Mouse (Mus musculus) neural tube, embryonic 14.5 days (tissue): ENCODE data around the gene Ifna14. TPM values are rescaled to one million over a fixed set of nuclear protein-coding genes. Genes with fewer than 3 reads are reported as not detected.

Experiments used
- ATAC-seq: fragments of 200-750 bp; cut with Nextera tagmentation; 2 replicates; pipeline ENCODE4 v1.8.0; 2017; ENCODE audit warnings: low read depth, mild to moderate bottlenecking, moderate TSS enrichment, moderate library complexity
- H3K27ac ChIP-seq: fragments of 300-500 bp; sonication (generic); 2 replicates; pipeline ENCODE4 v1.5.1; 2014; ENCODE audit warnings: low read depth, mild to moderate bottlenecking, control low read depth, low read length, moderate library complexity, mixed read lengths
- H3K27me3 ChIP-seq: fragments of 300-500 bp; sonication (generic); 2 replicates; pipeline ENCODE4 v1.6.1; 2014; ENCODE audit warnings: low read length; ENCODE audit not compliant: control insufficient read depth, insufficient read depth
- H3K36me3 ChIP-seq: fragments of 300-500 bp; sonication (generic); 2 replicates; pipeline ENCODE4 v1.6.1; 2014; ENCODE audit warnings: low read length, mixed read lengths; ENCODE audit not compliant: control insufficient read depth, insufficient read depth
- H3K4me1 ChIP-seq: fragments of 300-500 bp; sonication (generic); 2 replicates; pipeline ENCODE4 v1.6.1; 2014; ENCODE audit warnings: low read length; ENCODE audit not compliant: control insufficient read depth, insufficient read depth
- H3K4me2 ChIP-seq: fragments of 300-500 bp; sonication (generic); 2 replicates; pipeline ENCODE4 v1.6.1; 2014; ENCODE audit warnings: mild to moderate bottlenecking, low read depth, low read length, control low read depth
- H3K4me3 ChIP-seq: fragments of 300-500 bp; sonication (generic); 2 replicates; pipeline ENCODE4 v1.5.1; 2014; ENCODE audit warnings: low read depth, low read length, control low read depth, mixed read lengths
- H3K9ac ChIP-seq: fragments of 300-500 bp; sonication (generic); replicated peaks from 2 replicates; pipeline ENCODE4 v1.6.1; 2014; ENCODE audit warnings: low read depth, mild to moderate bottlenecking, control low read depth, low read length, mixed read lengths
- H3K9me3 ChIP-seq: fragments of 300-500 bp; sonication (generic); 2 replicates; pipeline ENCODE4 v1.6.1; 2016; ENCODE audit warnings: low read length; ENCODE audit not compliant: control insufficient read depth
- WGBS: fragments of 180-500 bp; shearing (Covaris S2); extraction: QIAGEN DNeasy Blood & Tissue Kit; methylation state at CpG from one replicate; pipeline ENCODE4 v1.1.7; 2014; 5-methylcytosine and 5-hydroxymethylcytosine counted together
- polyA plus RNA-seq: library from polyadenylated mRNA; unstranded; fragments of >200 nt; fragmentation: Nextera tagmentation; extraction: Ambion mirVana; gene quantifications from 2 replicates; pipeline ENCODE4 v1.2.1, GENCODE M21; 2014

Ifna14 gene
- polyA plus RNA-seq, 1 experiment from 2014 or later = not detected

GRCm38 (mm10) chr4:88522674-88523073 is 48.9 kb downstream of the Ifna14 start, which contains the start of gene Ifnb1:
Ifnb1 (minus strand) TSS chr4:88522774.
- Histone ChIP-seq H3K27ac (no peak within 1 kb of the TSS), H3K4me3 (no peak within 1 kb of the TSS), H3K36me3 (no peaks in the 10 kb centered on the region), H3K9ac (no peak within 1 kb of the TSS), H3K4me1 (no peaks in the 10 kb centered on the region), H3K4me2 (no peak within 1 kb of the TSS), H3K9me3 (no peaks in the 10 kb centered on the region), H3K27me3 (no peaks in the 10 kb centered on the region)
- no peak for ATAC-seq
- 85% methylated on average over 4 of the region's 4 CpGs for WGBS

Other genes starting within 250 kb of the Ifna14 start
- gene Hacd4, start 132.9 kb downstream of the Ifna14 start, polyA plus RNA-seq = 2.2 and 6.4 TPM in 2 replicates
- not detected in 2 replicates for gene Ifnb1, start 49.0 kb downstream of the Ifna14 start, polyA plus RNA-seq
- gene Ifna15, start 13.6 kb downstream of the Ifna14 start, polyA plus RNA-seq = not detected in 2 replicates
- not detected in 2 replicates for gene Ifna9, start 20.6 kb upstream of the Ifna14 start, polyA plus RNA-seq
- not detected in 2 replicates for gene Ifna12, start 31.6 kb upstream of the Ifna14 start, polyA plus RNA-seq
- not detected in 2 replicates for gene C87499, start 62.6 kb upstream of the Ifna14 start, polyA plus RNA-seq
- not detected in 2 replicates for gene Ifna13, start 72.7 kb upstream of the Ifna14 start, polyA plus RNA-seq
- not detected in 2 replicates for gene Ifna16, start 105.1 kb upstream of the Ifna14 start, polyA plus RNA-seq
- gene Ifna2, start 112.1 kb upstream of the Ifna14 start, polyA plus RNA-seq = not detected in 2 replicates
- gene Ifnab, start 119.6 kb upstream of the Ifna14 start, polyA plus RNA-seq = not detected in 2 replicates
- 1.6 and 2.6 TPM in 2 replicates for gene Gm26566, start 150.0 kb upstream of the Ifna14 start, polyA plus RNA-seq
- 129 and 164 TPM in 2 replicates for gene Klhl9, start 150.7 kb upstream of the Ifna14 start, polyA plus RNA-seq
- not detected in 2 replicates for gene Gm13271, start 183.1 kb upstream of the Ifna14 start, polyA plus RNA-seq
- gene Gm13283, start 188.3 kb upstream of the Ifna14 start, polyA plus RNA-seq = not detected in 2 replicates
- not detected in 2 replicates for gene Gm13290, start 202.0 kb upstream of the Ifna14 start, polyA plus RNA-seq
- not detected in 2 replicates for gene Gm13289, start 205.1 kb upstream of the Ifna14 start, polyA plus RNA-seq
- gene Gm13272, start 208.1 kb upstream of the Ifna14 start, polyA plus RNA-seq = not detected in 2 replicates
- not detected in 2 replicates for gene Ifnz, start 210.3 kb upstream of the Ifna14 start, polyA plus RNA-seq
- not detected in 2 replicates for gene Gm13276, start 213.9 kb upstream of the Ifna14 start, polyA plus RNA-seq
- not detected in 2 replicates for gene Gm13277, start 216.8 kb upstream of the Ifna14 start, polyA plus RNA-seq
- not detected in 2 replicates for gene Gm13278, start 219.8 kb upstream of the Ifna14 start, polyA plus RNA-seq
- not detected in 2 replicates for gene Gm13275, start 222.7 kb upstream of the Ifna14 start, polyA plus RNA-seq
- not detected in 2 replicates for gene Gm13279, start 225.6 kb upstream of the Ifna14 start, polyA plus RNA-seq
- gene Gm13285, start 227.9 kb upstream of the Ifna14 start, polyA plus RNA-seq = not detected in 2 replicates
- gene Gm13287, start 231.5 kb upstream of the Ifna14 start, polyA plus RNA-seq = not detected in 2 replicates
- gene Gm13288, start 233.7 kb upstream of the Ifna14 start, polyA plus RNA-seq = not detected in 2 replicates
- gene Ifna7, start 244.4 kb upstream of the Ifna14 start, polyA plus RNA-seq = not detected in 2 replicates
- gene Ifna11, start 248.2 kb upstream of the Ifna14 start, polyA plus RNA-seq = not detected in 2 replicates